Mouse (Mus musculus) embryo, embryonic 9.5 days (tissue): Measurements from ENCODE around the gene Fgfr2.
A peak's percentile ranks its signal among the peaks of the same experiment; 100 is the strongest.
"Not testable (repeated sequence)": the region's sequence is repeated elsewhere in the genome, so short reads cannot be mapped to it uniquely, and the experiment has no call there.

Source experiments
- DNase-seq: peaks from one replicate; pipeline ENCODE4 v3.0.0-alpha.2; 2017; ENCODE audit errors: extremely low spot score

Gene Fgfr2

DNA sequence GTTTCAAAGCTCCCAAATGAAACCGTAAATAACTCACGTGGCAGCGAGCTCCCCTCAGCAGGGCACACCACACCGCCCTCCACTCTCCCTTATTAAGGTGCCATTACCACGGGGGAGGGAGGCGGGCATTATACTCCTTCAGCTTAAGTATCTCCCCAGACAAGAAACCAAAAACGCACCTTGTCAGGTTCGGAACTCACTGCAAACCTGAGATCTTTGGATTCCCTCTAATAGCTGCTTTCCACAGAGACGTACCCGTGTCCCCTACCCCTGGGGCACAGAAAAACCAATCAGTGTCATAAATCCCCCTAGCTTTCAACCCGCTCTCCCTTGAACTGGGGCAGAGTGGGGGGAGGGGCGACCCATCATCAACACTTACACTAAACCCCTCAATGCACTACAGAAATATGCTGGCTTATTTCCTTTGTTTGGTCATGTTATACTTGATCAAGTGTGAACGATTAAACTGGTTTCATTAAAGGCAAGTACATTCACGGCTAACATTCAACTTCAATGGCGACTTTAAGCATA lies 2.9 kb downstream of the Fgfr2 start:
- DNase-seq = peak; percentile 73

DNA sequence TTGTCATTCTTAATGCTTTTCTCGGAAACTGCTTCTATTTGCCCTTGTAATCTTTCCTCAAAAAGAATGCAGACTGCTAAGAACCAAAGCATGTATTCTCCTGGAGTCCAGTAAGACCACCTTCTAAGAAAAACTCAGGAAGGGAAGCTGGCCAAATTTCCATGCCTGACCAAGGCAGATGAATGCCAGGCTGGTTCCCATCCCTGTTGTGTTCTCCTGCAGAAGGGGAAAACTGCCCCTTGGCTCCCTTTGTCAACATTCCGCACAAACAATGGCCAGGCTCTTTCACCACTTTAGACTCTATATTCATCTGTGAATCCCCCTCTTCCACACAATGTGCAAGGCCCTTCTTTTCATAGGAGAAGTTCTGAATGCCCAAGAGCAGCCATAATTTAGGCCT lies 5.3 kb downstream of the Fgfr2 start:
- DNase-seq = peak; percentile 27

GRCm38 (mm10) chr7:133116542-133116941 lies 6.6 kb downstream of the Fgfr2 start:
- no peak for DNase-seq

DNA sequence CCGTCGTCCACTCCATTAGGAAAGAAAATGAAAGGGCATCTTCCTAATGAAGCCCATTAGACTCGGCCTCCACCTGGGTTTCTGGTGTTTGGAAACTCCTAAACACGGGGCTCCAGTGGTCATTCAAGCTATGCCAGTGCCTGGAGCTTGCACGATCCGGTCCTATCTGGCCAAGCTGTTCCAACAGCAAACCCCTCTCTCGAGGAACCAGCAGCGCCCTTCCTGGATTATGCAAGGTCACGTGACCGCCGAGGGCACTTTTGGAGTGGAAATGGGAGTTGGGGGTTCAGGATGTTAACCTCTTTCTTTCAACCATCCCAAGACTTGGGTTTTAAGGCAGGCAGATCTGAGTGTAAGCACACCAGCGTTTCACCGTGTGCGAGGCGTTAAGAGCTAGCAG lies 7.3 kb downstream of the Fgfr2 start:
- peak; percentile 33 for DNase-seq

GRCm38 (mm10) chr7:133114847-133115470 lies 8.2 kb downstream of the Fgfr2 start:
- peak; percentile 42 for DNase-seq

GRCm38 (mm10) chr7:133113185-133113895 lies 9.8 kb downstream of the Fgfr2 start:
- DNase-seq = no peak

GRCm38 (mm10) chr7:133112351-133112831 lies 10.8 kb downstream of the Fgfr2 start:
- peak; percentile 47 for DNase-seq

- no peak for DNase-seq
Measured at GRCm38 (mm10) chr7:133109442-133109841, 13.7 kb downstream of the Fgfr2 start.

GRCm38 (mm10) chr7:133108695-133109094 lies 14.5 kb downstream of the Fgfr2 start:
- DNase-seq = no peak

GRCm38 (mm10) chr7:133102578-133102977 lies 20.6 kb downstream of the Fgfr2 start:
- no peak for DNase-seq

- no peak for DNase-seq
Measured at GRCm38 (mm10) chr7:133101070-133101469, 22.1 kb downstream of the Fgfr2 start.

GRCm38 (mm10) chr7:133100178-133100577 lies 23.0 kb downstream of the Fgfr2 start:
- no peak for DNase-seq

DNA sequence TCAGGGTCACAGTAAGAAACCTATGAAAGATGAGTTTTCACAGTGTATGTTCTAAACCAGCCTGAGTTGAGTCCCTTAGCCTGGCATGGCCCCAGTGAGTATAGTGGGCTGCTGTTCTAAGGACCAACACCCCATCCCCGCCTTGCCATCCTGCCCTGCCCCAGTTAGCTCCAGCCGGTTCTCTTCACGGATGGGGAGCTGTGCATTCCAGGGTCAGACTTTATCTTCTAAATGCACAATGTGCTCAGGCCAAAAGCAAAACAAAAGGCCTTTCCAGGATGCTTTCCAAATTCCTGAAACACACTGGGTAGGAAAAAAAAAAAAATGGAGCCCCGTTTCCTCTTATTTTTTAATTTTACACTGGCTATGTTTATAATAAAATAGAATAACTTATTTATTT lies 23.9 kb downstream of the Fgfr2 start:
- DNase-seq = no peak

DNA sequence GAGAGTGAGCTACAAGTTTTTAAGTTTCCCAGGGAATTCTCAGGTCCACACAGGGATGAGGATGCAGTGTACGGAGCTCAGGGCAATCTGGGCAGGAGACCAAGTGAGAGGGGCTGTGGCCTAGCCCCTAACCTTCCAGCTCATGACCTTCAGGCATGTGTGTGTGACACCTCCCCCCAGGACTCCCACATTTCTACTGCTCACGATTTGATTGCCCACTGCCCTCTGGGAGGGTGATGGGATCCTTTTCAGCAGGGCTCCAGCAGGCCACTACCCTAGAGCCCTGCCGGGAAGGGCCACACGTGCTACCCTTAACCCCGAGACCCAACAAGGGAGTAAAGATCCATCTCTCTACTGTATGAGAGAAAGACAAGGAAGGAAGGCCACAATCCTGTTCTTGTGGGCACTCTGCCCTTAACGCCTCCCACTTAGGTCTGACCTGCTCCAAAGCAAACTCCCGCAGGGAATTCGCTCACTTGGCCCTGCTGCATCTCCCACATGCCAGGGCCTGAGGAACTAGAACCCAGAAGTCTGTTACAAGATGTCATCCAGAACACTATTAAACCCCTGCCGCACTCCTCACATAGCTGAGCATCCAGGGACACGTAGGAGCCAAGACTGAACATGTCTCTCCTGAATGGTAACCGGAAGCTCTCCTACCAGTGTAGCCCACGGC lies 24.9 kb downstream of the Fgfr2 start:
- no peak for DNase-seq

- DNase-seq = not testable (repeated sequence)
Measured at GRCm38 (mm10) chr7:133095610-133096009, 27.5 kb downstream of the Fgfr2 start.

DNA sequence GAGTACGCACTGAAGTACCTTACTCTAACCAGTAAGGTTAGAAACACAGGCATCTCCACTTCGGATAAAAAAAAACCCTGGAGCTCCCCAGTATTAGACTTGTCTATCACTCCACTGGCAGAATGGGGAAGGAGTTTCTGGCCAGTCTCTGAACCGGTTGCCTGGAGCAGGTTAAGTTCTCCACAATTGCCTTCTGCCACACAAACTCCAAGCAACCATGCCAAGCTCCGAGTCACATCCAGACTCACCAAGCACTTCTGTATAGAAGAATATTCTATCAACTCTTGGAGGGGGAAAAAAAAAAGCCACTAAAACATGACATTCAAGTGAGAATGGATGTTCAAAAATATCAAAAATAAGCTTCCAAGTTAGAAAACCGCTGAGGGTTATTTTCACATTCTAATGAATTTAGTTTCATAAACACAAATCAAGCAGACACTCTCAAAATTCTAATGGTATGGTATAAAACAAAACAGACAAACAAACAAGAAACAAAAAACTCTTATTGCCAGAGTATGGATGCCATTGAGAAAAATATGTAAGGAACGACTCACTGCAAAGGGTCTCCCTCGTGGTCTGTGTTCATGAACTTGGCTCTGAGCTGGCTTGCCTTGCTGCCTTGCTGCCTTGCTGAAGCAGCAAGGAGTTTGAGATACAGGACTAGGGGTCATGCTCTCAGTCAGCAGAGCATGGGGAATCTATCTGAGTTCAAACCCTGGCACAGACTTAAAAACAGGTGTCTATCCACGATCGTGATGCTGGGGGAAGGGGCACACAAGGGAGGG lies 28.2 kb downstream of the Fgfr2 start:
- DNase-seq = no peak

- no peak for DNase-seq
Measured at GRCm38 (mm10) chr7:133094161-133094560, 29.0 kb downstream of the Fgfr2 start.

GRCm38 (mm10) chr7:133093731-133094130 lies 29.4 kb downstream of the Fgfr2 start:
- DNase-seq = no peak

DNA sequence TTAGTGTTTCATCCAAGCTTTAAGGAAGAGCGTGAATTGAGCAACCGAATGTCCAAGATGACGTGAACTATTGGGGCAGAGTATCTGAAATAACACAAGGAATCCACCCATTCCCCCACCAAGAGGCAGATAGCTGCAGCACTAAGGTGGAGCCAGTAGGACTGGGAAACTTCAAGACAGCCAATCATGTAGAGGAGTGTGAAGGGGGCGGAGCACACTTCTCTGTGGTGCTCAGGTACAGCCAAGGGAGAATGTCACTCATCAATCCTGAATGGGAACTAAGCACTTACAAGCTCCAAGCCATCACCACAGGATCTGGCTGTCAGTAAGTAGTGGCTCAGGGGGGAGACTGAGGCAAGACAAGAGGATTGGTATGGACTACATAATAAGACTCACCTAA lies 32.5 kb downstream of the Fgfr2 start:
- DNase-seq = no peak

DNA sequence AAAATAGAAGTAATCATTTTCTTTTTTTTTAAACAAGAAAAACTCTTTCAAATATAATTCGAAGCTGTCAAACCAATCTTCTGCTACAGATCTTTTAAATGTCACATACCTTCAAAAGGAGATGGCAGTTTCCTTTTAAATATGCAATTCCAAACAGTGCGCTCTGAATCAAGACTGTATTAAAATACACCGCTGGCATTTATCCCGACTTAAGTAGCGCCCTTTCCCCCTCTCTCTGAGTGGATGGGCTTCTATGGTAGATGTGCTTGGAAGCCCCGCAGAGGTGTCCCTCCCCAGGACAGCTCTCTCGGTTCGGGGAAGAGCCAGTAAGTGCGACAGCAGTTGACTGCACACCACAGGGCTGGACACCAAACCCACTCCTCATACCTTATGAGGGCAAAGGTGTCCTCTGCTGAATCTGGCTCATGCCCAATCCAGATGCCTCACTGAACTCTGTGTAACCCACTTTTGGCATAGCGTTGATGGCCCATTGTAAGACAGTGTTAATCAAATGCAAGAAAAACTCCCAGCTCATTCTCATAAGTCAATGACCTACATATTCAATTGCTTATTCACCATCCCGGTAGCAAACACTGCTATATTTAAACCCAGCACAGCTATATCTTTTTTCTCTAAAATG lies 33.4 kb downstream of the Fgfr2 start:
- DNase-seq = no peak

GRCm38 (mm10) chr7:133088830-133089261 lies 34.3 kb downstream of the Fgfr2 start:
- no peak for DNase-seq
